Mouse (Mus musculus) frontal cortex, postnatal 25 days (tissue): ENCODE measurements around the gene BC107364.
"Not testable (repeated sequence)": the region's sequence is repeated elsewhere in the genome, so short reads cannot be mapped to it uniquely, and the experiment has no call there.

ENCODE experiments used
- DNase-seq, 2 experiments: peaks; one replicate each; pipeline ENCODE4 v3.0.0; 2022; ENCODE audit warnings: low spot score in 2 of 2

Gene BC107364

DNA sequence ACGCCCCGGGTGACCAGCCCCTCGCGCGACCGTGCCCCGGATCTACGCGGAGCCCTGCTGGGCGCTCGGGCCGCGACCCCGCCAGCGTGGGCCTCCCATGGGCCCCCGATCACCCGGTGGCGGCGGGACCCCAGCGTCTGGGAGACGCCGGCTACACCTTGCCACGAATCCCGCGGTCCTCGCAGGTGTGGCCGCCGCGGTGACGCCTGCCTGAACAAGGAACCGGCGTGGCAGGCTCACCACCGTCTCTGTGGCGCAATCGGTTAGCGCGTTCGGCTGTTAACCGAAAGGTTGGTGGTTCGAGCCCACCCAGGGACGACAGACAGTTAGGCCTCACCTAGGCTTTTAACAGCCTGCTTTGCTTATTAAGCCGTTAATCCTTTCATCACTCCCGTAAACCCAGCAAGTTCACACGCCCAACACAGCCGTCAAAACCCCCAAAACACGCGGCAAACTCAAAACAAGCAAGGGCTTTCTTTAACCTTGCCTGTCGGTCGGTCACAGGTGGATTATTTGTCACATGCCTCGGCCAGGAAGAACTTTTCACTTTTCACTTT is 847 bp downstream of the BC107364 start:
- not testable (repeated sequence) for DNase-seq

DNA sequence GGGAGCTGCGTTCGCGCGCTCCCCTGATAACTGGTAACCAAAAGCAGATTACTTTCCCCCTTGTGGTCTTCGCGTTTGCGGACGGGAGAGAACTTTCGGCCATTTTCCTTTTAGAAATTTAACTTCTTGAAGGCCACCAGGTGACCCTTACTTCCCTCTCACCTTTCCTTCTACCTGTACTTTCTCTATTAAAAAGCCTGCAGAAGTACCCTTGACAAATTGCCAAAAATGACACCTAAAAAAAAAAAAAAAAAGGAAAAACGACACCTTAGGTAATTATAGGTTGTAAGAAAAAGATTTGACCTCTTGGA is 1.6 kb downstream of the BC107364 start:
- DNase-seq, result not testable (repeated sequence)

DNA sequence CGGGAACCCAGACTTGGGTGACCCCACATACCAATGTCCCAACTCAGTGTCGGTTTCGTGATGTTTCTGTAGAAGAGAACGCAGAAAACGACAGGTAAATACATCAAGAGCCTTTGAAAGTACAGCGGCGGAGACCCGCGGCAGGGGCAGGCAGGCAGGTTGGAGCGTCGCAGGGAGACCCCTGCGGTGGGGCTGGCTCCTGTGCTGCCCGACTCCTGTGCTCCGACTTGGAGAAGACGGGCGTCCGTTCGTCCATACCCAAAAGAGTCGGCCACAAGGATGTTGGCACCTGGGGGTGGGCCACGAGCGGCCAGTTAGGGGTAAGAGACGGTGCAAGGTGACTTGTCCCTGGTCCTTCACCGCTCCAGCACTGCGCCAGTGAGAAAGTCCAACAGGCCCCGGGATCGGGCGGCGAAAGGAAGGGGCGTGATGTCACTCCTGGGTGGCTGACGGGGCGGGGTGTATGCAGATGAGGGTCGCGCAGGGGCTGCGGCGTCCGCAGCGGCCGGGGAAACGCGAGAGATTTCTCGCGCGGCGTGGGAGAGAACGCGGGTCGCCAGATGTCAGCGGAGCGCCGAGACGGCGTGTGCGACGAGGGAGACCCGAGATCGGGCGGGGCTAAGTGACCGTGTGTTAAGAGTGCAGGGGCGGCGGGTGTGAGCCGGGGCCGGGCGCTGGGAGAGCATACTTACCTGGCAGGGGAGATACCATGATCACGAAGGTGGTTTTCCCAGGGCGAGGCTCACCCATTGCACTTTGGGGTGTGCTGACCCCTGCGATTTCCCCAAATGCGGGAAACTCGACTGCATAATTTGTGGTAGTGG is 2.1 kb downstream of the BC107364 start:
- DNase-seq, result not testable (repeated sequence)

DNA sequence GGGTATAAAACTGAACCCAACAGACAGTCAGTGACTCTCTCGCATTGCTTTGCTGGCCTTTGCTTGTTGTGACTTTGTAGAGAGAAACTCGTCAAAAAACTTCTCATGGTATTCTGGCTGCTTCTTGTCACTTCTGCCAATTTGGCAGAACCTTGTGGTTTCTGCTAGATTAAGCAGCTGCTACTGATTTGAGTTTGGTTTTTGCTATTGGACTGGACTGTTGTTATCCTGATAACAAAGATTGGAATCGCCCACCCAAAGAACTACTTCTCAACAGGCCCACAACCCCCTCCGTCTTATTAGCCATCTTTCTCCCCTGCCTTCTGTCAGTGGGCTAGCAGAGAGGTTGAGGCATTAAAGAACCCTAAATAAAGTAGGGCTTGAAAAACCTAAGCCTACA is 6.7 kb downstream of the BC107364 start:
- no peak for DNase-seq

DNA sequence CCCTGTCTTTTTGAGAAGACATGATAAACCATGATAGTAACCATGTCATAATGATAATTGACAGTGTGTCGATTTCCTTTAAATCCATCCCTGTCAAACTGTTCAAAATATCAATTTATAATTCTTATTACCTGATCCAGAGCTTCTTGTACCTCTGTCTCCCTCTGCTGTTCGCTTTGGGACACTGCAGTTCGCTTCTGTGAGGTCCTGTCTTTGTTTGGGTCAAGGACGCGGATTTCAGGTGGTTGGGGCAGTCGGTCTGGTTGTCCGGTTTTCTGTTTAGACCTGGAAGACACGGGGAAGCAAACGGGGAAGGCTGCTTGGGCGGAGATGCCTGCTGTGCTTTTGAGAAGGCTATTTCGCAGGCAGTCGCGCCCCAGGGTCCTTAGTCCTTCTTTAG is 11.5 kb downstream of the BC107364 start:
- DNase-seq, result peak; percentile 49 to 56

DNA sequence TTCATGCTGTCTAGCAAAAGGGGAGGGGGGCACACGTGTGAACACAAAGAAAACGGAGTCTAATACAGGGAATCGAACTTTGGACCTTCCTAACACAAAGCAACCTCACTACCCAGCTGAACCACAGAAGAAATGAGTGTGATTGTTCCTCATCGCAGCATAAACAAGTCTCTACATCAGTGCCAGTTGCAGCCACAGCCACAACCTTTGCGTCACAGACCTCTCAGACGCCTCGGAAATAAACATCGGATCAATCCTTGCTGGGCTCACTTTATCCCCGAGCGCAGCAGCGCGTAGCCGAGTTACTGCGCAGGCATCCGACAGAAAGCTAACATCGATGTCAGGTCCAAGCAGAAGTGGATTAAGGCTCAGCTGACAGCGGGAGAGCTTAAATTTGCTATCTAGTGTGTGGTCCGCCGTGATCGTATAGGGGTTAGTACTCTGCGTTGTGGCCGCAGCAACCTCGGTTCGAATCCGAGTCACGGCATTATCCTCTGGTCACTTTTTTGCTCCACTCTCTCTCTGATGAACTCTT is 16.5 kb downstream of the BC107364 start:
- DNase-seq, result peak; percentile 23 to 40

DNA sequence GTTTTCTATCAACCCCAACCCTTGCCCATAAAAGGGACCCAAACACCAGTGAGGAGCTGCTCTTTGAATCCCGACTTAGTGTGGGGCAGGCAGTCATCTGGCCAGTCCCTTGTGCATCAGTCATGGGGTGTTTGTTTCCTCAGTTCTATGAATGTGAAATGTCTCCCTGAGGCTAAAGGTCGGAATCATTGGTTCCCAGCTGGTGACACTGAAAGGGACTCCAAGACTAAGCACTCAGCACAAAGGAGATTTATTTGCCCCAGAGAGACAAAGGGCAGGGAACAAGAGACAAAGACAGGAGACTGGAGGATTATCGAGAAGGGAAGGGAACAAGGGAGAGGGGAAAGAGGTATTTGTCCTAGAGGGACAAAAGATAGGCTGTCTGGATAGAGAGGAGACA is 19.9 kb downstream of the BC107364 start:
- DNase-seq, result no peak

DNA sequence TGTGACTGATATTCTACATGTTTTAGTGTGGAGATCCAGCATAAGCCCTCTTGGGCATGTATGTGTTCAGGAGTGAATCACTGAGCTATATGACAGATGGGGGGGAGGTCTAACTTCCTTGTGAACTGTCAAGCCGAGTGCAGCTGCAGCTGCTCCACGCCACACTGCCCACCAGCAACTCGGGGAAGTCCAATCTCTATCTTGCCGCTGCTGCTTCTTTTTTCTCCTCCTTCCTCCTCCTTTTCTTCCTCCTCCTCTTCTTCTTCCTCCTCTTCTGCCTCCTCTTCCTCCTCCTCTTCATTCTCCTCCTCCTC is 22.3 kb downstream of the BC107364 start:
- no peak for DNase-seq

DNA sequence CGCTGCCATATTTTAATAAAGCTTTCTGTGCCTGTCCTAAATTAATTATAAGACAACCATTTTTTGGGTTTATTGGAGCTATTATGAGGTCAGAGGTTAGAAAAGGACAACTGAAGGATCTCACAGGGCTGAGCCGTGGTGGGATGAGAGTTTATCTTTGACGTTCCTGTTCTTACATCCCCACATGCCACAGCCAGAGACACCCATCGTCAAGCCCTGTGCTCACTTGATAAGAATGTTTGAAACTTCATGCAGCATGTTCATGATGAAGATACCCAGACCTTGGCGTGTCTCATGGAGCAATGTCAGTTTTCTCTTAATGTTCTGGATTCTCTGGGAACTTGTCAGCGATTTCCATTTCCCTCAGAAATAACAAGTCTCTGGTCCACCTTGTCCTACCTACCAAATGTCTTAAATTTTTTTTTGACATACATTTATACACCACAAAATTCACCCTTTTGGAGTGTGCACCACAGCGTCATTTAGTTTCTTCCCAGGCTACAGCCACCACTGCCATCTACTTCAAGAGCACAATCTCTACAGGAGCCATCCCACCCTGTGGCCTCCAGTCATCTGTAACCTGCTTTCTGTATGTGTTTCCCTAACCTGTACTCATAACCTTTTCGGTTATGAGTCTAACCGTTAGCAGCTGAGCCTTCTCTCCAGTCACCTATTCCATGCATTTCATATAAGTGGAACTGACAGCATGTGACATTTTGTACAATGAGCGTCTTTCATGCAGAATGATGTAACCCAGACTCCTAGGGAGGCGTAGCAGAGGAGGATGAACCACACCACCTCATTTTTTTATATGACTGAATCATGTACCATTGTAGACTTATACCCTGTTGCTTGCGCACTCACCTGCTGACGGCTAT is 22.9 kb downstream of the BC107364 start:
- no peak for DNase-seq

DNA sequence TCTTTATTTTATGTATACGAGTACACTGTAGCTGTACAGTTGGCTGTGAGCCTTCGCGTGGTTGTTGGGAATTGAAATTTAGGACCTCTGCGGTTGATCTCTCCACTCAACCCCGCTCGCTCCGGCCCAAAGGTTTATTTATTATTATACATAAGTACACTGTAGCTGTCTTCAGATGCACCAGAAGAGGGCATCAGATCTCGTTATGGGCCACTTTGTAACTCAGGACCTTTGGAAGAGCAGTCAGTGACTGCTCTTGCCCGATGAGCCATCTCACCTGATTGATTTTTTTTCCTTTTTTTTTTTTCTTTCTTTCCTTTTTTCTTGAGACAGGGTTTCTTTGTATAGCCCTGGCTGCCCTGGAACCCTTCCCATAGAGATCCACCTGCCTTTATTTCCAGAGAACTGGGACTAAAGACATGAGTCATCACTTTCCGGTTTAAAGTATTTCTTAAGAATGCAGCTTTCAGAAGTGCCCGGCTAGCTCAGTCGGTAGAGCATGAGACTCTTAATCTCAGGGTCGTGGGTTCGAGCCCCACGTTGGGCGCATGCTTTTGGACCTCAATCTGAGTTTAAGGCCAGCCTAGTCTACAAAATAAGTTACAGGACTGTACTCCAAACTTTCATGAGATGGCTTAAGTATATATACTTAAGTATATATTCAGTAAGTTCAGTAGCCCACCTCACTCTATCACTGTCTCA is 24.2 kb downstream of the BC107364 start:
- DNase-seq, result peak; percentile 27 to 47

DNA sequence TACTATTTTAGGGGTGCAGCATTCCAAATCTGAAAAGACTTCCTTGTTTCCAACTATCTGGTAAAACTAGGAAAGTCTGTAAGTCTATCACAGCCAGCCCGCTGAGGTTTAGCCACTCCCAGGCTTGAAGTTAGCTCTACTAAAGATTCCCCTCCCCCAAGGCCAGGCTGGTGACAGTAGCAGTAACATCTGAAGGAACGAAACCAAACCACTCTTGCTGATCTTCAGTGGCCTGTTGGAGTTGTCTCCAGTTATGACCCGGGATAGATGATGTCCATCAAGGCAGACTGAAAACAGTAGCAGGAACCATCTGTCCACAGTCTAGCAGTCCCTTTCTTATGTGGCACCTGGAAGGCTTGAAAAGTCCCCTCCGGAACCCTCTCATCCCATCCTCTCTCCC is 24.8 kb downstream of the BC107364 start:
- no peak for DNase-seq

DNA sequence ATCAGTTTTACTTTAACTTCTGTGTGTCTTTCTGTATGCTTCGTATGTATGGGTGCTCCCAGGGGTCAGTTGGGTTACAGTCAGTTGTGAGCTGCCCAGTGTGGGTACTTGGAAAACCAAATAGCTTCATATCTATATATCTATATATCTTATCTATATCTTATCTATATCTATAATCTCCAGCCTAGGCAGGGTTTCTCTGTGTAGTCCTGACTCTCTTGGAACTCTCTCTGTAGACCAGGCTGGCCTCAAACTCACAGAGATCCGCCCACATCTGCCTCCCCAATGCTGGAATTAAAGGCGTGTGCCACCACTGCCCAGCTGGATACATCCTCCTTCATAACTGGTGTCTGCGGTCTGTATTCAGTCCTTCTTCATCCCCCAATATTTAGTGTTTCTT is 25.8 kb downstream of the BC107364 start:
- no peak for DNase-seq

DNA sequence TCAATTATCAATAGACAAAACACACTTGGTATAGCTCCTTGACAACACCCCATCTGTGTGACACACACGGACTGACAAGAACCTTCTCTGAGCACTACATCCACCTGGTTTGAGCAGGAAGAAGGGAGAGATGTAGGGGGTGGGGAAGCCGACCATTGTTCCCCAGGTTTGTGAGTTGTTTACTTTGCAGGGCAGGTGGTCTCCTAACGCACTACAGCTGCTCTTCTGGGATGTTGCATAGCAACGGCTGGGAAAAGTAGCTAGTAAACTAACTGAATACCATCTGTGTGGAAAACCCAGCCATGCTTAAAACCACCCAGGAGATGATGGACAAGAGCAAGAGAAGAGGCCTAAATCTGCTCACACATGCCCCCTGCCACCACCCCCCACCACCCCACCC is 27.7 kb downstream of the BC107364 start:
- DNase-seq, result not testable (repeated sequence)

DNA sequence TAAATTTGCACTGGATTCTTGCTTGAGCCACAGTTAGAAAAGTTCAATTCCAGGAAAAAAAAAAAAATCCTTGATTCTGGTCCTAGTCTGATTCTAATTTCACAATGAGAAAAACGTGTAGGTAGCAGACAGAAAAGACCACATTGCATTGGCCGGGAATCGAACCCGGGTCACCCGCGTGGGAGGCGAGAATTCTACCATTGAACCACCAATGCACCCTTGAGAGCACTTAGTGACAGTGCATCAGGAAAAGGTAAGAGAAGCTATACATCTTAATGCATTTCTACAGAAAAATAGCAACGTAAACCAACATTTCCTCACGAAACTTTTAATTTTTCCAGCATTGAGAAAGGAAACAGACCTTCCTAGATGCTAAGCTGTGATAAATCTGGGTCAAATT is 28.2 kb downstream of the BC107364 start:
- DNase-seq, result peak in 1 of 2 experiments; percentile 14

DNA sequence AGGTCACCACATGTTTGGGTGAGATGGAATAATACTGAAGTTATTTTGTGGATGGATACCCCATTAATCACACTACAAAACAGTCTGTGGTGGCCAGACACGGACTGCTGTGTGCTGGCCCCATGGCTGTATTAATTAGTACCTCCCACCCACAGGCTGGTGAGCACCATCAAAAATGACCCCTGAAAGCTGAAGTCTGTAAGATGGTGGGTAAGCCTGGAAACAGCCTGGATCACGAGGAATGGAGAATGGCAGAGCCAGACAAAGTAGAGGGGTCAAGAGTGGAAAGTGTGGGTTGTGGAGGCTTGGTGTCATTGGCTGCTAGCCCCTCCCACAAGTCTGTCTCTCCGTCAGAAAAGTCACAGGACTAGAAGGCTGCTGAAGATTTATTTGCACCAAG is 31.3 kb downstream of the BC107364 start:
- DNase-seq, result no peak

DNA sequence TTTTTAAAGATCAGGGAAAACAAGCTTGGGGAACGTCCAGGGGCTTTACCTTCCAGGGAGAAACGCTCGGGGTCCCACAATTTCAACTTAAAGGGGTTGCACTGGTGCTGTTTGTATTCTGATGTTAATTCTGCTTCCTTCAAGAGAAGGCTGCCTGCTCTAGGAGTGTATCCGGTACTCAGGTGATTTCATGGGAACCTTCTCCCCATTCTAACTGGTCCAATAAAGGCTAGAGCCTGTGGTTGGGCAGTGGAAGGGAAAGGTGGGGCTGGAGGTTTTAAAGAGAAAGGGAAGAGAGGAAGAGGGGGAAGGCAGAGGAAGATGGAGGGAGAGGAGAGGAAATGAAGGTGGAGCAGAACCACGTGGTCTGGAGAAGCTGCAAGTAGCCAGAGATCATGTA is 33.2 kb downstream of the BC107364 start:
- DNase-seq, result not testable (repeated sequence)

DNA sequence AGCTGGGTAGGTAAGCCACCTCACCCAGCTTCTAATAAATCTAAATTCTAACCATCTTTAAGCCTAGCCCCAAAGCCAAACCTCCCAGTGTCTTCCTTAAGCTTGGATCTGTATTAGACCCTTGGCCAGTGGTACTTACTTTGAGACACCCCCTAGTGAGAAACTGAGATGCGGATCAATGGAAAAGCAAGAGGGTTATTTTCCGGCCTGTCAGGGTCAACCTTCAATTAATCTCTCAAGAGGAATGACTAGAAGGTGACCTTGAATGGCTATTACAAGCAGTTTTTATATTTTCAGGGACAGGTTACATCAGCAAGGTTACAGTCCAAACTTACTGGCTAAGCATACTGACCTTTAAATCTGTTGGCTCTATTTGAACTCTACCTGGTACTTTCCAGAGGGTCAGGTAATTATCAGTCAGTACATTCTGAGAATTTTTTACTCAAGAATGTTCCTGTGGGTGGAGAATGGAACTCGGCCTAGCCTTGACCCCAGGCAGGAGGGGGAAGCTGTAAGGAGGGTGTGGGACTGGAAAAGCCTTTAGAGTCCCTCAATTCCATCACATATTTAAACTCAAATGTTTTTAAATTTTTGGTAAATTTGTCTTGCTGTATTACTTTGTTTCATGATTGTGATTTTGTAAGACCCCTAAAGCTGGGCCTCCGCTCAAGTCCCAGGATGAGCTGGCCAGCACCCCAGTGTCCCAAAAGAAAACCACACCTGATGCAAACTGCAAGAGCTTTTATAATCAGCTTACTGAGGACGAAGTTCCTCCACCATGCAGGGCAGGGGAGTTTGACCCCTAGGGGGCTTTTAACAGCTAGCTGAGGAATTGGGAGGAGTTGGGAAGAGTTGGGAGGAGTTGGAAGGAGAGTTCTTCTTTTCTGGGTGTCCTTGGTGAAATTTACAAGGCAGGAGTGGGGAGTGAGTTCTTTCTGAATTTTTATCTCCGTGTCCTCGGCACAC is 34.0 kb downstream of the BC107364 start:
- DNase-seq, result no peak

DNA sequence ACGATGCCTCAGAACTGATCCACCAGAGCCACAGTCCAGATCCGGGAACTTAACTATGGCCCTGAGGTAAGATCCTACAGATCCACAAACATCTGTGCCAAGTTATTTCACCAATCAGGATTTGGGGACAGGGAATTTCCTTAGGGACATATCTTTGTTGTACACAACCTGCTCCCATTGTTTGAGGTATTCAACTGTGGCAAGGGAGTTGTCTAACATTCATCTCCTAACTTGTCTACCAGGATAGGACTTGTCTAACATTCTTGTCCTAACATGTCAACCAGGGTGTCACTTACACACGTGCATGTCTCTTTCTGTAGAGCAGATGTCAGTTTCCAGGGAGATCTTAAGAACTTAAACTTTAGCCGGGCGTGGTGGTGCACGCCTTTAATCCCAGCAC is 35.5 kb downstream of the BC107364 start:
- no peak for DNase-seq

DNA sequence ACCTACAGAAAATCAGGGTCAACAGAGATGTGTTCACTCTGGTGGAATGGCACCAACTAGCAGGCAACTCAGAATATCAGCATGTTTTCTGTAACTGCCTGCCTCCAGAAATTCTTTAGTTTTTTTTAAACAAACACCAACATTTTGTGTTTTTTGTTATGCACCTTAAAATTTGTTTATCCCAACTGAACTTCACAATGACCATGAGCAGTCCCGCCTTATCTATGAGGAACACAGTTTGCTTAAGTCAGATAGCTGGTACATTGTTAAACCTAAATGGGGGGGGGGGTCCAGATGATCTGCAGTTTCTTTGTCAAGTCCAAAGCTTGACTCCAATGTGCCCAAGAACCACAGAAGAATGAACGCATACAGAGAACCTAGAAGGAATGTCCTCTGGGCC is 36.0 kb downstream of the BC107364 start:
- no peak for DNase-seq

DNA sequence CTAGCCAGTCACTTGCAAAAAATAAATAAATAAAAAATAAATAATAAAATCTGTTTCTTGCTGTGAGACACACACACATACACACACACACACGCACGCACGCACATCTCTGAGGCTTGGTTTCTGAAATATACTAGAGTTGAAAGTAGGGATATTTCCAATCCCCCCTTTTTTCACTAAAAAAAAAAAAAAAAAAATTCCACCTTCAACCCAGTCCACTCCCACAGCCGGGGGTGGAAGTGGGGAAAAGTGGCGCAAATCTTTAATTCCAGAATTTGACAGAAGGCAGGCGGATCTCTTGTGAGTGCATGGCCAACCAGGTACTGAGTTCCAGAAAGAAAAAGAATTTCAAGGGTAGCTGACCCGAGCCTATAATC is 37.2 kb downstream of the BC107364 start:
- no peak for DNase-seq
